Mouse (Mus musculus) MEL (cell line): Measurements from ENCODE around the gene Prrc2c.

ENCODE experiments used
- CTCF ChIP-seq, 3 experiments: IDR thresholded peaks in 2 of 3; conservative IDR thresholded peaks in 1 of 3; 2 replicates each; pipeline ENCODE4 v1.5.1; 2011 to 2012; ENCODE audit warnings: low read length in 3 of 3, low read depth in 2 of 3, mild to moderate bottlenecking in 2 of 3, improper control_type of control experiment in 1 of 3, inconsistent platforms in 1 of 3, mixed read lengths in 1 of 3, moderate library complexity in 1 of 3; ENCODE audit not compliant: control insufficient read depth in 1 of 3, insufficient read depth in 1 of 3, poor library complexity in 1 of 3, severe bottlenecking in 1 of 3
- ETS1 ChIP-seq: IDR thresholded peaks from 2 replicates; pipeline ENCODE4 v1.6.1; 2012; ENCODE audit warnings: low read depth, mild to moderate bottlenecking, inconsistent platforms, low read length, improper control_type of control experiment, moderate library complexity
- JUND ChIP-seq: IDR thresholded peaks from 2 replicates; pipeline ENCODE4 v1.6.1; 2011; ENCODE audit warnings: low read depth, mild to moderate bottlenecking, improper control_type of control experiment, low read length
- POLR2A ChIP-seq, 2 experiments: IDR thresholded peaks; 2 replicates each; pipeline ENCODE4 v1.6.1; 2011 to 2012; ENCODE audit warnings: low read length in 2 of 2, mild to moderate bottlenecking in 2 of 2, control low read depth in 1 of 2, improper control_type of control experiment in 1 of 2, low read depth in 1 of 2, moderate library complexity in 1 of 2; ENCODE audit not compliant: control insufficient read depth in 1 of 2, insufficient read depth in 1 of 2, poor library complexity in 1 of 2
- RAD21 ChIP-seq: IDR thresholded peaks from 2 replicates; pipeline ENCODE4 v1.6.1; 2011; ENCODE audit warnings: mild to moderate bottlenecking, low read depth, low read length, improper control_type of control experiment
- RCOR1 ChIP-seq: IDR thresholded peaks from 2 replicates; pipeline ENCODE4 v1.6.1; 2012; ENCODE audit warnings: low read depth, mild to moderate bottlenecking, inconsistent platforms, low read length, improper control_type of control experiment
- USF1 ChIP-seq: IDR thresholded peaks from 2 replicates; pipeline ENCODE4 v1.6.1; 2014; ENCODE audit warnings: low read depth, mild to moderate bottlenecking, inconsistent platforms, low read length, improper control_type of control experiment, moderate library complexity

DNA sequence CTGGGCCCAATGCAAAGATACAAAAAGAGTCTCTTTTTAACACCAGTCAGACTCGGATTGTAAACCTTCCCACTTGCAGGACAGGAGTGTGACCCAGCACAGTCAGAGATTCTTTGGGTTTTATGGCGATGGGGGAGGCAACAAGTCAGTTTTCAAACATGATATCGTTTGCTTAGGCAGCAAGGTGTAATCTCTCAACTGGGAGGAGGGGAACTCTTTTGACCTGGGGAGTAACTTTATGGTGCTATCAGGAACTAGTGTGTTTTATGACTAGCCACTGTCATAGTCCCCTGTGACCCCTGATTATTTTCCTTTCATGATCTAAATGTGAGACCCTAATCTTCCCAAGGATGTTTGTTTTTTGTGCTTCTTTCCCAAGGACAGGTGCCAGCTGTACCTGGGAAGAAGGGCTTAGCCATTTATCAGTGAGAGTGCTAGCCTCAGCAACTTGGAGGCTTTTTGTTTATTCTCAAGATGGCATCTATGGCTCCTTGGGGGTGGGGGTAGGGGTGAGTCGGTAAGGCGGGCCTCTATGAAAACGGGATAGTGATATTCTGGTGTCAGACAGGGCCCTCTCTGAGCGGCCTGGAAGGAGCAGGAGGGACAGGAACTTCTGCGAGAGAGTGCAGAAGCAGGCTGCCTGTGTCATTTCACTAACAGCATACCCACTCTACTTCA is 39.8 kb downstream of the Prrc2c start:
- TF ChIP-seq JUND (no peak), RAD21 (no peak), USF1 (no peak), CTCF (IDR thresholded peaks at IDR 0.05 in 2 of 3, conservative IDR thresholded peaks at IDR 0.05 in 1 of 3; ENCODE audit: control insufficient read depth in 1 of 3, insufficient read depth in 1 of 3, low read depth in 2 of 3, low read length in 3 of 3, poor library complexity in 1 of 3, severe bottlenecking in 1 of 3) (no peak), RCOR1 (no peak), ETS1 (no peak), POLR2A (IDR thresholded peaks at IDR 0.05; ENCODE audit: control insufficient read depth in 1 of 2, insufficient read depth in 1 of 2, low read depth in 1 of 2, low read length in 2 of 2, poor library complexity in 1 of 2) (no peak)
